Mouse (Mus musculus): ENCODE results near the gene Cgrrf1. TPM values are rescaled to one million over a fixed set of nuclear protein-coding genes. Genes with fewer than 3 reads are reported as not detected.
A peak's percentile ranks its signal among the peaks of the same experiment; 100 is the strongest.

Cgrrf1 gene
- polyA plus RNA-seq, 1 experiment from 2014 or later, result 17.9 TPM

DNA sequence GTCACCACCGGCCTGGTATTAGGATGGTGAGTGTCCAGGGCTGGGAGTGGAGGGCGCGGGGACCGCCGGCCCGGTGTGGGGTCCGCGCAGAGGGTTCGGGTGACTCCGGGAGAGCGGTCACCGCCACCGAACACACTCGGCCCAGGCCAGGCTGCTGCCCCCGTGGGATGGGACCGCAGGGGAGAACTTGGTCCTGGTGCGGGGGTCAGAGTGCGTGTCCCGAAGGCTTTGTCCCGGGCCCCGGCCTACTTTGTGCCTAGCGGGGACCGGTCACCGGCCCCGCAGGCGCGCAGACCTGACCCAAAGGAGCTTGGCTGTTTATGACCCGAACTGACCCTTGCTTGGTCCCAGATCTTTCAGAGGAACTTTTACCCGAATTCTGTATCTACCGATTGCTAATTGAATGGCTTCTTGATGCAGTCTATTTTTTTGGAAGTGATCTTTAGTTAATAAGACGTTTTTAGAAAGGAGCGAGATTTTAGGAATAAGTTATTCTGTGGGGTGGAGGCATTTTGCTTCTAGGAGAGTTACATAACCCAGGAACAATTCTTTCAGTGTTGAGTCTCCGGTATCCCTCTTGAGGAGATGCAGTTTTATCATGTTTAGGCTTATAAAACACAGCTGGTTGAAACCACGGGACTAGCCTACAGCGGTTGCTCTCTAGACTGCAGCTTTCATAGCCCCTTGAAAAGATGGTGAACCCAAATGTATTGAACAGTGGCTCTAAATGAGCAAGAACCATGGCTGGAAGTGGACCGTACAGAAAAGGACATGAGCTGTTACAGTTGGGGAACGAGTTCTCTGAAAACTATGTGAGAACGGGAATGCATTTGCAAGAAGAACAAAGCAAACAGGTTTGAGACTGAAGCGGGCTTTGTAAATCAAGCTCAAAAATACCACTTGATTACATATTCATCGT lies 688 bp downstream of the Cgrrf1 start:
- WGBS, result 9% methylated on average over 40 of the region's 40 CpGs
- no peak for ATAC-seq (replicated peaks)
- H3K36me3 ChIP-seq (replicated peaks), result no peaks in the 10 kb centered on the region

DNA sequence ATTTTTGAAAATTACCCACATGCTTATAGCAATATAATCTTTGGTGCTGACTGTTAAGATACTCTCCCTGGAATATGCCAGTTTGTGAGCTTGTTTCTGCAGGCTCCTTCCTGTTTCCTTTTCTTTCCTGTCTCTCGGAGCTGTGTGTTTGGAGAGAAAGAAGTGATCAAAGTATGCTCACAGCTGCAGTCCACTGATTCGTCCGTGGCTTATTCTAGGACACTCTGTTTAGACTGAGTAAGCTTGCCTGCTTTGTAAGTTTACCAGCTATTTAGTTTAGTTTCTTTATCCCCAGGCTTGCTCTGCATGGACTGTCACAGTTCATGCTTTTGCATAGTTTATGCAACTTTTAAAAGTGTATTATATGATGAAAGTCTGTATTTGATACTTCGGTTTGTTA lies 7.4 kb downstream of the Cgrrf1 start:
- Histone ChIP-seq H3K4me1 (no peaks in the 10 kb centered on the region), H3K4me2 (no peak overlapping the region), H3K27me3 (replicated peaks) (no peaks in the 10 kb centered on the region), H3K9ac (no peak overlapping the region), H3K36me3 (replicated peaks) (no peaks in the 10 kb centered on the region), H3K27ac (no peak overlapping the region), H3K4me3 (no peak overlapping the region), H3K9me3 (no peaks in the 10 kb centered on the region)
- WGBS, result 69% methylated on average over 4 of the region's 4 CpGs
- no peak for ATAC-seq (replicated peaks)

More for the DNA sequence above, 688 bp downstream of the Cgrrf1 start:
- 0 out of 2 replicates have a peak, but pooled peaks cover 3% of the 10 kb centered on the region for H3K27me3 ChIP-seq (replicated peaks)
- H3K4me3 ChIP-seq, result peak overlapping the region; percentile 61
- H3K9me3 ChIP-seq, result no peaks in the 10 kb centered on the region
- H3K4me1 ChIP-seq, result peaks cover 17% of the 10 kb centered on the region
- H3K4me2 ChIP-seq, result peak overlapping the region; percentile 91
- H3K27ac ChIP-seq, result no peak overlapping the region
- H3K9ac ChIP-seq, result peak overlapping the region; percentile 56

DNA sequence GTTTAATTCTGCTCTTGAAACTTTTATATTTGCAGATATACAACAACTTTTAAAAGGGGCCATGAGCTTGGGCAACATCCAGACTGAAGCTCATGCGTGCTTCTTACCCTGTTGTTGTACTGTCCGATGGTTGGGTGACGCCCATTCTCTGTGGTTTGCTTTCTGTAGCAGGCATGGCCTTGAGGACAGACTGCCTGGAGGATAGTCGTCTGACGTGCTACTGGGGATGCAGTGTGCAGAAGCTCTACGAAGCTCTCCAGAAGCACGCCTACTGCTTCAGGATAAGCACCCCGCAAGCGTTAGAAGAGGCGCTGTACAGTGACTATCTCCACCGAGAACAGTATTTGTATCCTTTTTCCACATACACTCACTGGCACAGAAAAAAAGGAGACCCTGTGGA lies 13.8 kb downstream of the Cgrrf1 start:
- no peak overlapping the region for H3K27ac ChIP-seq

DNA sequence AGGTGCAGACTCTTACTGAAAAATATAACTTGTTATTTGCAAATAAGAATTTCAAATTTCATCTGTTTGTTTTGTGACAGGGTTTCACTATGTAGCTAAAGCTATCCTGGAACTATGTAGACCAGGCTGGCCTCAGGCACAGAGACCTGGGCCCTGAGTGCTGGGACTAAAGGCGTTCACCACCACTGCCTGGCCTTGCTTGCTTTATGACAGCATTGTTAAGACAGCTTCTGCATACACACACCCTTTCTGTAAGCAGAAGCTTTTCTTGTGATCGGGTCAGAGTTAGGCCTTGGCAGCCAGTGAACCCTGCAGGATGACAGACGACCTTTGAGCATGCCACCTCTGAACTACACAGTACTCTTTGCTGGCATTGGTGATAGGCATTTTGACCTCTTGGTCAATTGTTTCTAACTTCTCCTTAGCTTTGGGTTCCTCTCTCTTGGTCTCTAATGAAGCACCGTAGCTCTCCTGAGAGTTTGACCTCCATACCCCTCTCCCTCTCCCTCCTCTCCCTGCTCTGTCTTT lies 16.2 kb downstream of the Cgrrf1 start:
- WGBS, result 87% methylated on average over 4 of the region's 4 CpGs
- Histone ChIP-seq H3K4me3 (no peak overlapping the region), H3K9me3 (no peaks in the 10 kb centered on the region), H3K9ac (no peak overlapping the region), H3K27me3 (replicated peaks) (no peaks in the 10 kb centered on the region), H3K4me1 (no peaks in the 10 kb centered on the region), H3K4me2 (no peak overlapping the region), H3K27ac (no peak overlapping the region), H3K36me3 (replicated peaks) (no peaks in the 10 kb centered on the region)
- no peak for ATAC-seq (replicated peaks)

More for the DNA sequence above, 13.8 kb downstream of the Cgrrf1 start:
- WGBS, result 93% methylated on average over 11 of the region's 11 CpGs
- Histone ChIP-seq H3K4me2 (no peak overlapping the region), H3K4me1 (no peaks in the 10 kb centered on the region), H3K27me3 (replicated peaks) (no peaks in the 10 kb centered on the region), H3K36me3 (replicated peaks) (no peaks in the 10 kb centered on the region), H3K9ac (no peak overlapping the region), H3K9me3 (no peaks in the 10 kb centered on the region), H3K4me3 (no peak overlapping the region)
- ATAC-seq (replicated peaks), result no peak

DNA sequence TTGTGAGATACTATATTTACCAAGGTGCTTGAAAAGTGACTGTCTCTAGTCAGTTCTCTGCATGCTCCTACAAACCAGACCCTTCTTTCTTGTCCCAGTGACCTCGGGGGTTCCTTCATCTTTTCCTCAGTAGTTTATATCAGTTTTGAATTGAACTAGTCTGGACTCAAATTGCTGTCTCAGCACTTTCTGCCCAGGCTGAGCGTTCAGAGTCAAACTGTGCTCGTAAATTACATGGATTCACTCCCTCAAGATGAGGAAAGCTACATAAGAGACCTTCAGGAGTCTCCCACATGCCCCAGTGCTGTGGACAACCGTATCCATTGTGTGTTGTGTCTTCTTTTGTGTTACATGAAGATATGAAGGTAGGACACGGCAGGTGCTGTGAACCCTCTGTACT lies 16.8 kb downstream of the Cgrrf1 start:
- WGBS, result 89% methylated on average over 5 of the region's 5 CpGs
- H3K4me1 ChIP-seq, result no peaks in the 10 kb centered on the region
- no peaks in the 10 kb centered on the region for H3K36me3 ChIP-seq (replicated peaks)
- no peak for ATAC-seq (replicated peaks)
- H3K9ac ChIP-seq, result no peak overlapping the region
- H3K9me3 ChIP-seq, result no peaks in the 10 kb centered on the region
- no peak overlapping the region for H3K4me3 ChIP-seq
- no peak overlapping the region for H3K4me2 ChIP-seq
- H3K27ac ChIP-seq, result no peak overlapping the region
- H3K27me3 ChIP-seq (replicated peaks), result no peaks in the 10 kb centered on the region

DNA sequence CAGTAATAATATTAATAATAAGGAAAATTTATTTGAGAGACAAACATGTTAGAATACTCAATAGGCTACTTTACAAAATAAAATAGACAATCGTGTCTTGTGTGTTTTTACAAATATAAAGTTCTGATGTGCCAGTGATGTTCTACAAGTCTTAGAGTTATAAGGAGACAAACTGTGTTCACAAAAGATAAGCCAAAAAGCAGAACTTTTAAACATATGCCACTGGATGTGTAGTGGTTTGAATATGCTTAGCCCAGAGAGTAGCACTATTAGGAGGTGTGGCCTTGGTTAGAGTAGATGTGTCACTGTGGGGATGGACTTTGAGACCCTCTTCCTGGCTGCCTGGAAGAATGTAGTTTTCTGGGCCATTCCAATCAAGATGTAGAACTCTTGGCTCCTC lies 17.8 kb downstream of the Cgrrf1 start:
- Histone ChIP-seq H3K4me3 (no peak overlapping the region), H3K27ac (no peak overlapping the region), H3K4me2 (no peak overlapping the region), H3K36me3 (replicated peaks) (no peaks in the 10 kb centered on the region), H3K9me3 (no peaks in the 10 kb centered on the region), H3K9ac (no peak overlapping the region), H3K27me3 (replicated peaks) (no peaks in the 10 kb centered on the region), H3K4me1 (no peaks in the 10 kb centered on the region)
- WGBS, result 96% methylated on average over 1 of the region's 1 CpGs
- ATAC-seq (replicated peaks), result no peak

DNA sequence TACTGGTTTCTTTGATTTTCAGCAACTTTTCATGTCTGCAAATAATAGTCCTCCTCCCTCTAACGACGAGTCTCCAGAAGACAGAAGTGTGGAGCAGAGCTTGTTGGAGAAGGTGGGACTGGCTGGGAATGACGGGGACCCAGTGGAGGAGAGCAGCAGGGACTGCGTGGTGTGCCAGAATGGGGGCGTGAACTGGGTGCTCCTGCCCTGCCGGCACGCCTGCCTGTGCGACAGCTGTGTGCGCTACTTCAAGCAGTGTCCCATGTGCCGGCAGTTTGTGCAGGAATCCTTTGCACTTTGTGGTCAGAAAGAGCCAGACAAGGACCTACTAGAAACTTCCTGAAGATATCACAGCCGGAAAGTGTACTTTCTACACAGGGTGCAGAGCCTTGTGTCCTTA lies 21.8 kb downstream of the Cgrrf1 start:
- no peak overlapping the region for H3K9ac ChIP-seq
- no peak overlapping the region for H3K4me3 ChIP-seq
- no peaks in the 10 kb centered on the region for H3K27me3 ChIP-seq (replicated peaks)
- no peak overlapping the region for H3K27ac ChIP-seq
- H3K4me1 ChIP-seq, result no peaks in the 10 kb centered on the region
- WGBS, result 87% methylated on average over 11 of the region's 11 CpGs
- no peak overlapping the region for H3K4me2 ChIP-seq
- ATAC-seq (replicated peaks), result no peak
- H3K36me3 ChIP-seq (replicated peaks), result no peaks in the 10 kb centered on the region
- H3K9me3 ChIP-seq, result no peaks in the 10 kb centered on the region

DNA sequence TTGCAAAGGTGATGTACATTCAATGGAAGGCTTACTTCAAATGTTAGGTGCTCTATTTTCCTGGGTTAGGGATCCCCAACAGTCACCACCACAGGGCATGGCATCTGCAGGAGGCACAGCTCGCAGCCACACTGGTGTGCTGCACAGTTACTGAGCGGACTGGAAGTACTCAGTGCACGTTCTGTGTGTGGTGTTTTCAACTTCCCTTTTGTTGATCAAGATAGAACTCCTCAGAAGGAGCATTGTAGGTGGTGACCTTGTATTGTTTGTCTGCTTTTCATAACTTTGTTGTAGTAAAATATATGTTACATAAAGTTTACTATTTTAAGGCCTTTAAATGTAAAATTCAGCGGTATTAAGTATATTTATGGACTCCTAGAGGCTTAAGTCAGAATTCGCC lies 31.0 kb downstream of the Cgrrf1 start:
- Histone ChIP-seq H3K27me3 (replicated peaks) (no peaks in the 10 kb centered on the region), H3K4me2 (no peak overlapping the region), H3K27ac (no peak overlapping the region), H3K9me3 (no peaks in the 10 kb centered on the region), H3K4me3 (no peak overlapping the region), H3K9ac (no peak overlapping the region), H3K36me3 (replicated peaks) (no peaks in the 10 kb centered on the region), H3K4me1 (no peaks in the 10 kb centered on the region)
- 92% methylated on average over 5 of the region's 5 CpGs for WGBS
- ATAC-seq (replicated peaks), result no peak

DNA sequence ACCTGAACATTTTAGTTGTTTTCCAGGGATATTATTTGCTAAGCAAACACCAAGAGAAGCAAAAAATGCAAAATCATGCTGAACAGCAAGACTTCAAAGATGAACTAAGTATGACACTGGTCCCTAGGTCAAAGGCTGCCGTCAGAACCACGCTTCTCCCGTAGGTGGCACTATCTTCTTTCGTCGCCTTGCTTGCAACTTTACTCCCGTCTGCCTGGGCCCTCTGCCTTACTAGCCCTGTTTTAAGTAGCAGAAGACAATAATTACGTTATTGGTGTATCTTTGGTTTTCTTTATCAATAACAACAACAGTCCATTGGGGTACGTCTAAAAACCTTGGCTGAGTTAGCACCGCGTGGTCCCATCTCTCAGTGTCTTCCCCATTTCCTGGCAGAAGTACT lies 49.0 kb downstream of the Cgrrf1 start:
- Histone ChIP-seq H3K27me3 (replicated peaks) (peaks cover 3% of the 10 kb centered on the region; the same call in 1 of the 2 replicates), H3K27ac (no peak overlapping the region), H3K36me3 (replicated peaks) (no peaks in the 10 kb centered on the region), H3K4me1 (peaks cover 27% of the 10 kb centered on the region), H3K4me3 (no peak overlapping the region), H3K4me2 (no peak overlapping the region), H3K9ac (no peak overlapping the region), H3K9me3 (no peaks in the 10 kb centered on the region)
- 5% methylated on average over 10 of the region's 10 CpGs for WGBS
- ATAC-seq (replicated peaks), result no peak

DNA sequence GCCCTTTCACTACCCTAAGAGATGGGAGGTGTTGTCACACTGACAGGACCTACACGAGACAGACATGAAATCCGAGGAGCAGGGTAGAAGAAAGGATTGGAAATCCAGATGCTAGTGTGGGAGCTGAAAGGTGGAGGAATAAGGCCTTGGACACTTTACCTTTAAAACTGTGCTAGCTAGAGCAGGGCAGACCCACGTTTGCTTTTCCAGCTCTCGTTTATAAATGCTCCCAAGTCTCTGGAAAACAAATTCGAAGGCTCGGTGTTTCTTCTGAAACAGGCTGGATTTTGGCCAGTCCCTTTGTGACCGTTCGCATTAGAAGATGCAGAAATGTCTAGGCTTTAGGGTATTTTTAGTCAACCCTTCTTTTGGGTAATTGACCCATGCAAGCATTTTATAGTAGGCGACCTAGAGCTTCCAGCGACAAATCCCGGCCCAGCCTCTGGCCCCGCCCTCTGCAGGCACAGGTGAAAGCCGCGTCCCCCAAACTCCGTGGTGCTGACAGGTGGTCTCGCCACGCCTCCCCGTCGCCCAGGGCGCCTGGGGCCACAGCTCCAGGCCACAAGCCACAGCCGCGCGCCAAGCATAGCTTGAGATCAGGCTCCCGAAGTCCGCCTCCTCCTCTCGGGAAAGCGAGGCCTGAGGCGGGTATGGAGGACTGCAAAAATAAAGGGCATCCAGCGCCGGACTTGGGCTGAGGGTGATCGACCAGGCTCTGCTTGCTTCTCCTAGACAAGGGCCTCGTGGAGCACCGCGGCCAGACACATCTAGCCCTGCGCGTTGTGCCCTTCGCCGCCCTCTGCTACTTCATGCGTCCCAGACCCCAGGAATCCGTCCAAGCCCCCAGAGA lies 49.9 kb downstream of the Cgrrf1 start:
- WGBS, result 4% methylated on average over 40 of the region's 40 CpGs
- peak overlapping the region; percentile 65; the same call in 1 of the 2 replicates for H3K9ac ChIP-seq
- H3K9me3 ChIP-seq, result no peaks in the 10 kb centered on the region
- peak overlapping the region; percentile 99 for H3K4me2 ChIP-seq
- H3K4me1 ChIP-seq, result peaks cover 32% of the 10 kb centered on the region
- H3K27ac ChIP-seq, result 0 out of 2 replicates have a peak overlapping the region, but pooled peaks have one; percentile 26
- H3K4me3 ChIP-seq, result peak overlapping the region; percentile 77
- peaks cover 3% of the 10 kb centered on the region; the same call in 1 of the 2 replicates for H3K27me3 ChIP-seq (replicated peaks)
- no peak; the same call in 1 of the 2 replicates for ATAC-seq (replicated peaks)
- no peaks in the 10 kb centered on the region for H3K36me3 ChIP-seq (replicated peaks)

DNA sequence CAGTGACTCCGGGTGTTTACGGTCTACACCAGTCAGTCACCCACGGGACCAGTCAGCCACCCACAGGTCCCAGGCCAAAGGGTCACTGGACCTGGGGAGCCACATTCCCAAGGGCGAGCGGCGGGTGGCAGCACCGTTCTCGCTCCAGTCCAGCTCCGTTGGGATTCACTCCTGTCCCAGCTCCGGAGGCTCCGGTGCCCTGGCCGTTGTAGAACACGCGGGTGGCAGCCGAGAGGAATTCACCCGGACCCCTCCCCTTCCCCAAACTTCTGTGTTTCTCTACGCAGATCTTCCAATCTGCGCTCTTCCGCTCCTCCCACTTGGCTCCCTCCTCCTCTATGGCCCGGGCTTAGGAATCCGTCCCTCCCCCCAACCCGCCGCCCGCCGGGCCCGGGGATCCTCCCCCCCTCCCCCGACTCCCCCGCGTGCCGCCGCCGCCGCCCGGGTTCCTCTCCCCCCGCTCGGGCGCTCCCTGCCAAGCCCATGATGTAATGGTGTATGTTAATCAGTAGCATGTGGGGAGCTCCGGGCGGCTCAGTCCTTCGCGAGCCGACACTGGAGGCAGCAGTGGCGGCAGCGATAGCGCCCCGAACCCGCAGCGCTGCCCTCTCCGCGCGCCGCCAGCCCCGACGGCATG lies 50.6 kb downstream of the Cgrrf1 start, which contains the start of gene Samd4:
Gene Samd4 (plus strand): TSS at position 424 of the 637 bp plus-strand sequence.
- under 1% methylated on average over 52 of the region's 54 CpGs for WGBS
- H3K4me1 ChIP-seq, result peaks cover 32% of the 10 kb centered on the region
- peaks cover 3% of the 10 kb centered on the region; the same call in 1 of the 2 replicates for H3K27me3 ChIP-seq (replicated peaks)
- no peaks in the 10 kb centered on the region for H3K36me3 ChIP-seq (replicated peaks)
- peak within 1 kb of the TSS; percentile 64 for H3K27ac ChIP-seq
- peak; percentile 64 for ATAC-seq (replicated peaks)
- H3K9ac ChIP-seq, result peak within 1 kb of the TSS; percentile 65
- H3K4me3 ChIP-seq, result peak within 1 kb of the TSS; percentile 77
- H3K9me3 ChIP-seq, result no peaks in the 10 kb centered on the region
- peak within 1 kb of the TSS; percentile 99 for H3K4me2 ChIP-seq

Data from midbrain, embryonic 15.5 days (tissue).